Mouse (Mus musculus): ENCODE measurements around the gene Nr1h4.

DNA sequence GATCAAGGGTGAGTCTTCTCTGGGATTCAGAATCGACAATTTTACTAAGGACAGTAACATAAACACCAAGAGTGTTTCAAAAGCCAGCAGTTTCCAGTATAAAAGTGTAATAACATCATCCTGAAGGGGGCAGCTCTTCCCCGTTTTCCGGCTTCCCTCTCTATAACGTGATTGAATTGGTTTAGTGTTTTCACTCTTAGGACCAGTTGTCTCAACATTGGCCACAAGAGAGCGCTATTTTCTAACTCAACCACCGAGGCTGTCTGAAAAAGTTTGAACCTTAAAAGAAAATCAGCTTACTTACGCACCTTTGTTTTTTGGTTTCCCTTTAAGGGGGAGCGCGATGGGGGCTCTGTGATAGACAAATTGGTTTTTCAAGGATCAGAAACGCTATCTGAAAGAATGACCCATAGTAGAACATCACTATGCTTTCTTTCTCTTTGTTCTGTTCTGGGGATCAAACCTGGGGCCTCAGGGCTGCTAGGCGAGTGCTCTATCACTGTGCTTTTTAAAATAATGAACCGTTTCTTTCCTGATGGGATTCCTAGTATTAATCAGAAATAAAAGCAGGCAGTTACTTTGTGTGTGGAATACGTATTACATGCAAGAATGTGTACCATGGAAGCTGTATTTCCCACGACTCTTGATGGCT, 71.4 kb downstream of the Nr1h4 start:
- TF ChIP-seq FOSL1 (IDR thresholded peaks at IDR 0.05; ENCODE audit: insufficient read depth, low read length, poor library complexity, severe bottlenecking): no peak
- TF ChIP-seq CTCF (IDR thresholded peaks at IDR 0.05; ENCODE audit: control insufficient read depth, insufficient read depth, insufficient read length): peak; percentile 51
- no peak for TF ChIP-seq MAX (IDR thresholded peaks at IDR 0.05)
- no peak for TF ChIP-seq MYOD1 (IDR thresholded peaks at IDR 0.05; ENCODE audit: control insufficient read depth, insufficient read length, low read depth)
- no peak for TF ChIP-seq USF1 (IDR thresholded peaks at IDR 0.05; ENCODE audit: low read depth)
- no peak for TF ChIP-seq CEBPB (IDR thresholded peaks at IDR 0.05; ENCODE audit: low read depth)

All from C2C12 (cell line).